Comparison of ENCODE assay signal across 9 mouse cellular contexts in the genomic region with DNA sequence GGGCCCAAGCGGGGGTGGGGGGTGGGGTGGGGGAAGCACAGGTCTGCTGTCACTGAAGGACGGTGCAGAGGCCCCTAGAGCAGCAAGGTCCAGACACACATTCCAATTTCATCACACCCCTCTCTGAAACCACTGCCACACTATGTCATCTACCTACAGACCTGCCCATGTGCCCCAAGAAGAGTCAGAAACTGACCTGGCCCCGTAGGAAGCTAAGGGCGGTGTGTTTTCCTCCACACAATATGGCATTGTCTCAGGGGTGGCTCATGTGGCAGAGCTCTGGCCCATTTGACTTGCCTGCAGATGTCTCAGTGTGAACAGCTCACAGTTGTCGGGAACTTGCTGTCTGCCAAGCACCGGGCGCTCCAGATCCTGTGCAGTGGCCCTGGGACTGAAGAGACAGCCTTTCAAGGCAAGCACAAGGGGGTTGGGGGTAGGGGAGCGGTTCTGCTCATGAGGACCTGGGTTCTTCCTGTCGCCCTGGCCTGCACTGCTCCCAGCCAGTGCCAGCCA. TPM values are rescaled to one million over a fixed set of nuclear protein-coding genes. Genes with fewer than 3 reads are reported as not detected.
A peak's percentile ranks its signal among the peaks of the same experiment; 100 is the strongest.
DNase-seq lines count a peak whose midpoint lies in the region; ATAC-seq and TF ChIP-seq lines count a peak whose summit lies in the region.
"Had no signal": no experiment of that assay in that cellular context is flagged by ENCODE, and none has a peak within 500 bp of the region (broad histone marks: within the 10 kb centered on the region; RNA-seq: fewer than 3 reads in every experiment).

No protein-coding gene starts in this region.

- H3K4me3 ChIP-seq in forebrain, postnatal 0 days (ENCODE audit: low read depth, low read length): no peak overlapping the region
- H3K4me3 ChIP-seq in forebrain, embryonic 16.5 days (replicated peaks; ENCODE audit: low read length): no peak overlapping the region
- no peak overlapping the region for H3K4me3 ChIP-seq in hindbrain, embryonic 12.5 days
- no peak overlapping the region for H3K4me3 ChIP-seq in olfactory bulb, adult 2 months (ENCODE audit: insufficient read depth, low read depth, low read length)

- no peak overlapping the region for H3K9ac ChIP-seq in forebrain, postnatal 0 days
- no peak overlapping the region for H3K9ac ChIP-seq in forebrain, embryonic 16.5 days (replicated peaks; ENCODE audit: low read depth, low read length)
- H3K9ac ChIP-seq in hindbrain, embryonic 12.5 days: no peak overlapping the region; the same call in 1 of the 2 replicates

- TF ChIP-seq POLR2A in olfactory bulb, adult 2 months (IDR thresholded peaks at IDR 0.05; ENCODE audit: insufficient read depth, low read depth, low read length): no peak

- no peak overlapping the region for H3K4me2 ChIP-seq in forebrain, postnatal 0 days (ENCODE audit: low read depth)
- H3K4me2 ChIP-seq in forebrain, embryonic 16.5 days (ENCODE audit: low read length): no peak overlapping the region
- H3K4me2 ChIP-seq in hindbrain, embryonic 12.5 days (replicated peaks): no peak overlapping the region

- TF ChIP-seq CTCF in forebrain, postnatal 0 days (IDR thresholded peaks at IDR 0.05; ENCODE audit: low read depth): no peak
- TF ChIP-seq CTCF in olfactory bulb, adult 2 months (IDR thresholded peaks at IDR 0.05; ENCODE audit: insufficient read depth, low read depth, low read length): no peak

- ATAC-seq in forebrain, postnatal 0 days: peak; percentile 51
- ATAC-seq in forebrain, embryonic 16.5 days: no peak; the same call in 1 of the 2 replicates
- no peak for ATAC-seq in hindbrain, embryonic 12.5 days (ENCODE audit: low FRiP score)

- no peaks in the 10 kb centered on the region for H3K27me3 ChIP-seq in forebrain, postnatal 0 days (ENCODE audit: insufficient read depth, low read length)
- H3K27me3 ChIP-seq in forebrain, embryonic 16.5 days (replicated peaks; ENCODE audit: control insufficient read depth, insufficient read depth, low read length): no peaks in the 10 kb centered on the region
- H3K27me3 ChIP-seq in hindbrain, embryonic 12.5 days: no peaks in the 10 kb centered on the region

- no peak for DNase-seq in forebrain, postnatal 0 days
- DNase-seq in urinary bladder, postnatal 14 days (ENCODE audit: low spot score): peak; percentile 33
- no peak for DNase-seq in urinary bladder, postnatal 10 days (ENCODE audit: low spot score)
- DNase-seq in layer of hippocampus, postnatal 36 days: peak; percentile 68 to 72
- DNase-seq in thymus, postnatal 14 days: no peak

- 40% methylated on average over 9 of the region's 9 CpGs for WGBS in forebrain, postnatal 0 days
- WGBS in forebrain, embryonic 16.5 days: 45% methylated on average over 9 of the region's 9 CpGs
- 42% methylated on average over 9 of the region's 9 CpGs for whole genome bisulfite sequencing in hindbrain, embryonic 12.5 days
- 50% methylated on average over 9 of the region's 9 CpGs for WGBS in olfactory bulb, adult 2 months

- no peaks in the 10 kb centered on the region for H3K4me1 ChIP-seq in forebrain, postnatal 0 days (ENCODE audit: insufficient read depth)
- H3K4me1 ChIP-seq in forebrain, embryonic 16.5 days (replicated peaks; ENCODE audit: control insufficient read depth, insufficient read depth, low read length): peaks cover 10% of the 10 kb centered on the region
- H3K4me1 ChIP-seq in hindbrain, embryonic 12.5 days: peaks cover 16% of the 10 kb centered on the region
- peaks cover 17% of the 10 kb centered on the region for H3K4me1 ChIP-seq in olfactory bulb, adult 2 months (ENCODE audit: control insufficient read depth, insufficient read depth, low read length)

- no peak overlapping the region for H3K27ac ChIP-seq in forebrain, postnatal 0 days (ENCODE audit: low read depth, low read length)
- H3K27ac ChIP-seq in forebrain, embryonic 16.5 days (ENCODE audit: low read length): no peak overlapping the region
- peak overlapping the region; percentile 31 for H3K27ac ChIP-seq in hindbrain, embryonic 12.5 days
- H3K27ac ChIP-seq in olfactory bulb, adult 2 months (ENCODE audit: insufficient read depth, low read depth, low read length): 0 out of 2 replicates have a peak overlapping the region, but pooled peaks have one; percentile 12

- H3K9me3 ChIP-seq in forebrain, postnatal 0 days (ENCODE audit: low read length): no peaks in the 10 kb centered on the region
- no peaks in the 10 kb centered on the region for H3K9me3 ChIP-seq in forebrain, embryonic 16.5 days (ENCODE audit: control insufficient read depth, low read length)
- no peaks in the 10 kb centered on the region for H3K9me3 ChIP-seq in hindbrain, embryonic 12.5 days (replicated peaks)
- H3K9me3 ChIP-seq: G1E had no signal

- peaks cover 4% of the 10 kb centered on the region for H3K36me3 ChIP-seq in forebrain, postnatal 0 days (ENCODE audit: insufficient read depth)
- peaks cover 4% of the 10 kb centered on the region; the same call in 1 of the 2 replicates for H3K36me3 ChIP-seq in forebrain, embryonic 16.5 days (ENCODE audit: control insufficient read depth, insufficient read depth)
- H3K36me3 ChIP-seq in hindbrain, embryonic 12.5 days: peaks cover 14% of the 10 kb centered on the region
- H3K36me3 ChIP-seq: G1E had no signal

RNA-seq across cellular contexts. Expression of gene Errfi1, which starts 18.5 kb away (rescaled TPM):
- total RNA-seq in forebrain, postnatal 0 days (2014; rRNA removed): 22.3 and 34.9 TPM in 2 replicates
- 16.5 and 17.2 TPM in 2 replicates for polyA plus RNA-seq in forebrain, postnatal 0 days (2015; fragmentation: Nextera tagmentation; extraction: Ambion mirVana)
- 16.3 and 16.6 TPM in 2 replicates for polyA plus RNA-seq in forebrain, embryonic 16.5 days (2015; fragmentation: Nextera tagmentation; extraction: Ambion mirVana)
- polyA plus RNA-seq in hindbrain, embryonic 12.5 days (2016; fragmentation: Nextera tagmentation; extraction: Ambion mirVana): 29.9 and 31.2 TPM in 2 replicates
- 10 to 100 TPM; 50.2 to 56.3 TPM for total RNA-seq in layer of hippocampus, postnatal 36 days (2021)
- polyA plus RNA-seq in olfactory bulb, adult 2 months (2012; ENCODE audit: insufficient read depth, insufficient read length, low replicate concordance, missing spikeins): not detected in 2 replicates
- polyA plus RNA-seq: G1E had no signal

RNA-seq across cellular contexts. Expression of gene Park7, which starts 42.0 kb away (rescaled TPM):
- 197 and 258 TPM in 2 replicates for total RNA-seq in forebrain, postnatal 0 days (2014; rRNA removed)
- polyA plus RNA-seq in forebrain, postnatal 0 days (2015; fragmentation: Nextera tagmentation; extraction: Ambion mirVana): 439 and 481 TPM in 2 replicates
- 357 and 370 TPM in 2 replicates for polyA plus RNA-seq in forebrain, embryonic 16.5 days (2015; fragmentation: Nextera tagmentation; extraction: Ambion mirVana)
- polyA plus RNA-seq in hindbrain, embryonic 12.5 days (2016; fragmentation: Nextera tagmentation; extraction: Ambion mirVana): 336 and 340 TPM in 2 replicates
- total RNA-seq in layer of hippocampus, postnatal 36 days (2021): 100 to 1,000 TPM; 220 to 235 TPM
- polyA plus RNA-seq in olfactory bulb, adult 2 months (2012; ENCODE audit: insufficient read depth, insufficient read length, low replicate concordance, missing spikeins): not detected in 2 replicates

RNA-seq across cellular contexts. Expression of gene Tnfrsf9, which starts 42.2 kb away (rescaled TPM):
- 0.19 and 1.2 TPM in 2 replicates for total RNA-seq in forebrain, postnatal 0 days (2014; rRNA removed)
- polyA plus RNA-seq in forebrain, postnatal 0 days (2015; fragmentation: Nextera tagmentation; extraction: Ambion mirVana): 0.11 and 0.36 TPM in 2 replicates
- polyA plus RNA-seq in forebrain, embryonic 16.5 days (2015; fragmentation: Nextera tagmentation; extraction: Ambion mirVana): 0.34 and 0.35 TPM in 2 replicates
- 0.30 and 0.31 TPM in 2 replicates for polyA plus RNA-seq in hindbrain, embryonic 12.5 days (2016; fragmentation: Nextera tagmentation; extraction: Ambion mirVana)
- total RNA-seq in layer of hippocampus, postnatal 36 days (2021): under 1 TPM; 0.61 to 1.00 TPM
- polyA plus RNA-seq in olfactory bulb, adult 2 months (2012; ENCODE audit: insufficient read depth, insufficient read length, low replicate concordance, missing spikeins): not detected in 2 replicates

Comparison
In these comparisons a context has a peak if more than half of its experiments do, and no peak if none do; other contexts are left out.
1. DNase-seq: peak in urinary bladder, postnatal 14 days (single experiment) and layer of hippocampus, postnatal 36 days (2 of 2); none in forebrain, postnatal 0 days (single experiment), urinary bladder, postnatal 10 days (single experiment) and thymus, postnatal 14 days (single experiment).
2. H3K27ac ChIP-seq: peak in hindbrain, embryonic 12.5 days (single experiment) and olfactory bulb, adult 2 months (single experiment); none in forebrain, postnatal 0 days (single experiment) and forebrain, embryonic 16.5 days (single experiment).
3. RNA of gene Errfi1, which starts 18.5 kb away (polyA plus RNA-seq): 29.9 to 31.2 TPM in hindbrain, embryonic 12.5 days, 16.5 to 17.2 TPM in forebrain, postnatal 0 days and 16.3 to 16.6 TPM in forebrain, embryonic 16.5 days; not detected in olfactory bulb, adult 2 months; every median in the first group is over 10 times any median in the second.